Mouse (Mus musculus): ENCODE results near the gene Pdia6.

DNA sequence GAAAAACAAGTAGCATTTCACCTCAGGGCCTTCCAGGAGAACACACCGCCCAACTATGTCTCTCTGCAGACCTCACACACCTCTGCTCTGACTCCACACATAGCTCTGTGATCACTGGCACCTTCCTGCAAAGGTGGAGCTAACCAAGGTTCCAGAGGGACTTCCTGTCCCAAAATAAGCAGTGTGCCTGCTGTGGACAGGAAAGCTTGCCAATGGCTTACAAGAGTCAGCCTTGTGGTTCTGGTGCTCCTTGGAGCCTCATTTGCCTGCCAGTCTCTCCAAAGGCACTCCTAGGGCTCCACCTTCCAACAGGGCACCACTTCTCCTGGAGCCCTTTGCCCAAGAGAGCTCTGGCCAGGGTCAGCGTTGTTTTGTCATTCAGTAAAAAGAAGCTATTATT, 1.5 kb upstream of the Pdia6 start:
- TF ChIP-seq CTCF (IDR thresholded peaks at IDR 0.05; ENCODE audit: insufficient read depth, low read length) (no peak), POLR2A (IDR thresholded peaks at IDR 0.05; ENCODE audit: borderline replicate concordance, extremely low read depth, low read depth, low read length) (no peak)

Measured in lung, adult 2 months (tissue).